Mouse (Mus musculus) embryo, embryonic 10.5 days (tissue): ENCODE data around the gene Psmc1.

ENCODE experiments used
- DNase-seq: peaks from one replicate; pipeline ENCODE4 v3.0.0-alpha.2; 2015; ENCODE audit warnings: low spot score

Gene Psmc1

GRCm38 (mm10) chr12:100109986-100110696 lies at the start of gene Psmc1:
TSS of gene Psmc1 (plus strand) at chr12:100110154.
- peak; percentile 92 for DNase-seq

GRCm38 (mm10) chr12:100061071-100061470 lies 48.9 kb upstream of the Psmc1 start:
- DNase-seq: no peak

GRCm38 (mm10) chr12:100061826-100062225 lies 48.1 kb upstream of the Psmc1 start:
- DNase-seq: no peak

- no peak for DNase-seq
These were observed 47.4 kb upstream of the Psmc1 start for GRCm38 (mm10) chr12:100062584-100062983.

GRCm38 (mm10) chr12:100065109-100065508 lies 44.8 kb upstream of the Psmc1 start:
- no peak for DNase-seq

GRCm38 (mm10) chr12:100067477-100067876 lies 42.5 kb upstream of the Psmc1 start:
- no peak for DNase-seq

- peak; percentile 36 for DNase-seq
These were observed 36.7 kb upstream of the Psmc1 start for GRCm38 (mm10) chr12:100073201-100073672.

GRCm38 (mm10) chr12:100075715-100076114 lies 34.2 kb upstream of the Psmc1 start:
- no peak for DNase-seq

GRCm38 (mm10) chr12:100079636-100080286 lies 30.2 kb upstream of the Psmc1 start:
- DNase-seq: no peak

GRCm38 (mm10) chr12:100088026-100088425 lies 21.9 kb upstream of the Psmc1 start:
- no peak for DNase-seq

- no peak for DNase-seq
These were observed 20.7 kb upstream of the Psmc1 start for GRCm38 (mm10) chr12:100089265-100089664.

GRCm38 (mm10) chr12:100090750-100091149 lies 19.2 kb upstream of the Psmc1 start:
- DNase-seq: no peak

- no peak for DNase-seq
These were observed 16.9 kb upstream of the Psmc1 start for GRCm38 (mm10) chr12:100093046-100093445.

GRCm38 (mm10) chr12:100099971-100100706 lies 9.8 kb upstream of the Psmc1 start:
- DNase-seq: no peak

GRCm38 (mm10) chr12:100100707-100101030 lies 9.3 kb upstream of the Psmc1 start:
- DNase-seq: no peak

- DNase-seq: no peak
These were observed 8.3 kb upstream of the Psmc1 start for GRCm38 (mm10) chr12:100101651-100102050.

- no peak for DNase-seq
These were observed 5.4 kb upstream of the Psmc1 start for GRCm38 (mm10) chr12:100104530-100104929.

- peak; percentile 86 for DNase-seq
These were observed 3.6 kb upstream of the Psmc1 start for GRCm38 (mm10) chr12:100106275-100106895.

- peak; percentile 21 for DNase-seq
These were observed 2.5 kb upstream of the Psmc1 start for GRCm38 (mm10) chr12:100107436-100107835.

- DNase-seq: no peak
These were observed 6.0 kb downstream of the Psmc1 start for GRCm38 (mm10) chr12:100115982-100116381.

GRCm38 (mm10) chr12:100122921-100123381 lies 13.0 kb downstream of the Psmc1 start:
- DNase-seq: no peak

GRCm38 (mm10) chr12:100123476-100123875 lies 13.5 kb downstream of the Psmc1 start:
- no peak for DNase-seq
